Mouse (Mus musculus) erythroblast, embryonic 14.5 days (primary cell): ENCODE results near the gene Jade1.

Experiments used
- GATA1 ChIP-seq: IDR thresholded peaks from 2 replicates; pipeline ENCODE4 v1.6.1; 2012; ENCODE audit warnings: low read length, inconsistent platforms, mixed read lengths
- TAL1 ChIP-seq: IDR thresholded peaks from 3 replicates; pipeline ENCODE4 v1.6.1; 2012; ENCODE audit warnings: low read length, inconsistent platforms, mixed read lengths

GRCm38 (mm10) chr3:41552777-41553548, 2.6 kb upstream of the Jade1 start:
- TF ChIP-seq GATA1 (no peak), TAL1 (no peak)
